Mouse (Mus musculus): Measurements from ENCODE around the gene Gas2.

Gene Gas2

DNA sequence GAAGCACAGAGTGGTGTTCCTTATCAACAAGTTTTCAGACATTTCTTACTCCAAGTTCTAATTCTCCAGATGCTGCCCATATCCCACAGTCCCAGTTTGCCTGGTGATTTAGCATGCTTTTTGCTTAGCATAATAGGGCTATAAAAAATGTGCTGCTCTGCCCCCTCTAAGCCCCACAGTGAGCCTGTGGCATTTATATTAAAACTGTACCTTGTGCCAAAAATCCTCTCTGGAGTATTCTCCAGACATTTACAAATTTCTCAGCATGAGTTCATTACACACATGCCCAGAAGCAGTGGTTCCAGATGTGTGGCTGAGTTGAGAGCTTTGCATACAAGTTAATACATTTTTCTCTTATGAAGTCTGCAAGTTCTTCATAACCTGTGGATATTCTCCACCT lies 107.6 kb downstream of the Gas2 start:
- no peak for DNase-seq (ENCODE audit: low spot score)

DNA sequence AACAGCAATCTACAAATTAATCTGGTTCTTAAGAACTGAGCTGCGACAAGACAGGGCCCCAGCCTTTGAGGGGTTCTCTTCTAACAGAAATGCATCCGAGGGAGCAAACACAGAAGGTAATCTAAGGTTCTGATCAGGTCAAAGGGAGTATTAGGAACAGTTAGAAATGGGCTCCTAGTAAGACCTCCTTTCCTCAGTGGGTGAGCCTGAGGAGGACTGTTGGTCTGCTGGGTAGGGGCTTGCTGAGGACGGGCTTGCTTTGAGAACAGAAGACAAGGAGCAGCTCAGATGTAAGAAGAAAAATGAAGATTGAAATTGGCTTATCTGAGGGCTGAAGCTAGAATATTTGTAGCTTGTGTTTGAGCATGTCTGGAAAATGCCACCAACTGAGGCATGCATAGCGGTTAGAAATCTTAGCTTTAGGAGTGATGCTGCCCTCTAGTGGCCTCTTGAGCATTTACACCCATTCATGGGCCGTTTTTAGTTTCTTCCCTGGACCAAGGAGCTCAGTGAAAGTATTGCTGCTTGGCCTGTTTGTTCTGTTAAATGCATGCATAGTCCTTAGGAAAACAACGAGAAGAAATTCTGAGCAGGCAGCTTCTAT lies 110.5 kb downstream of the Gas2 start:
- no peak for DNase-seq (ENCODE audit: low spot score)

DNA sequence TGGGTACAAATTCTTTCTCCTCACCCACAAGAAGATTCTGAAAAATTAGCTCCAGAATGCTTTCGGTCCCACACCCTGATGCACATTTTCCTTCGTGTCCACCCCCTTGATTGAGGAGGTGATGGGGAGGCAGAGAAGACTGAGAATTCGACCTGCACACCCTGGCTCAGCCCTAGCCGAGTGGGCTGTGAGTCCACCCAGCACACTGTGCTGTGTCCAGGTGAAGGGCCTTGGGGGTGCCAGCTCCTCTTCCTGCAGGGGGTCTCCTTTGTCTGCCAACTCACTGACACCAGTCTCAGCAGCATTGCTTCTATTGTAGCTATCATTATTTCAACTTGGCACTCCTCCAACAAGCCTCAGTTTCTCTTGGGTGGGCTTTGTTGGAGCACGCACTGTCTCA lies 111.3 kb downstream of the Gas2 start:
- DNase-seq (ENCODE audit: low spot score), result no peak

DNA sequence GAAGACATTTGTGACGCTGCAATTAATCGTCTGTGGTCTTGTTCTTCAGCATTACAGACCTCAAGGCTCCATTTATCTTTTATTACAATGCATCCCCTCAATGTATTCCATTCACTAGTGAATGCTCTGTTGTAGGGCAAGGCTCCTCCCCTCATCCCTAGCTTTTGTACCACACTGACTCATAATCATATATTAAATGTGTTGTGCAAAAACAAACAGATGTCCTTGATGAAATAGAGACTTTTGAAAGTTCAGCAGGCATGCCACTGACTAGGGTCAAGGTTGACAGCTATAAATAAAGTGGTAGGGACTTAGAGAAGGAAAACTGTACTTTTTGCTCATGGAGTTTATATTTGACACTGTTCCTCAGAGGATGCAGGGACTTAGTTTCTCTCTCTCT lies 111.7 kb downstream of the Gas2 start:
- DNase-seq (ENCODE audit: low spot score), result no peak

DNA sequence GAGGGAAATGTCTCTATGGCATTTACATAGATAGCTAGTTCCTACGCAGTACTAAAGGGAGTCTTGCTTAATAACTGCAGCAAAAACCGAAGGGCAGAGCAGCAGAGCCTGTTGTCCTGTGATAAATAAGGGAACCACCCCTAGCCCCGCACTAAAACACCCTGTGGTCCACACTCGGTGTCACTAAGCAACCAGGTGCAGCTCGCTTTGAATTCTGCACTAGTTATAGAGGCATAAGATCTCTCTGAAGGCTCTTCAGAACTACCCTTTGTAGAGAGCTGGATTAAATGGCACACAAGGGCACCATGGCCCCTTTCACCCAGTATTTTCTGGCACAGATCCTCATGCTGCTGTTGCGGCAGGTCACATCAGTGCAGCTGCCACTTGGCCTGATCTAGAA lies 113.4 kb downstream of the Gas2 start:
- DNase-seq (ENCODE audit: low spot score), result no peak

DNA sequence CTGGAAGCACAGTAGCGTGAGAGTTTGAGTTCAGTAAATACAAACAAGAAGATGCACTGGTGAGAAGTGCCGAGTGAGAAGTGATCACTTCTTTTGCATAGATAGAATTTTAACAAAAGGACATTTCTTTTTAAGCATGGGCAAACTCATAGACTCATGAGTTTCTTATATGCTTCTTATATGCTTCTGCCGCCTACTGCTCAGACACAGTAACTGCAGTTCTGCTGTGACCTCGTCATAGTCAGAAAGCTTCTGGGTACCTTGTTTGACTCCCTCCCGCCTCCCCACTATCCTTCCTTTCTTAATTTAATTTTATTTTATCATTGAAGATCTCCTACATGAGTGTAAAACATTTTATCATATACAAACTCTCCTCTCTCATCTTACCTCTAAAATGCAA lies 117.5 kb downstream of the Gas2 start:
- DNase-seq (ENCODE audit: low spot score), result no peak

DNA sequence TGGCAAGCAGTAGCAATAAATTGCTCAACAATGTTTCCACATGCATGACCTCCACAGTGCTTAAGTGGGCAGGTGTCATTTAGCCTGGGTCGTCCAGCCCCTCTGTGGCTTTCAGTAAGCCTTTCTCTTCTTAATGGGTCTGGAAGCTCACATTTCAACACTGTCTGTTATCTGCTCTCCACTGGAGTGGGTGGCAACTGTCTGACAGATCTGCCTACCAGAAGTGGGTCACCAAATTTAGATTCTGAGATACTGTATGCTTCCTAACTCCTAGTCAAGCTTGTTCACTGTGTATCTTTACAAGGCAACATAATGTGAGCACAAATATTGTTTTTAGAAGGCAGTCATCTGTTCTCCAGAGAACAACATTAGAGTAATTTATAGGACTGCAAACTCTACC lies 120.5 kb downstream of the Gas2 start:
- no peak for DNase-seq (ENCODE audit: low spot score)

DNA sequence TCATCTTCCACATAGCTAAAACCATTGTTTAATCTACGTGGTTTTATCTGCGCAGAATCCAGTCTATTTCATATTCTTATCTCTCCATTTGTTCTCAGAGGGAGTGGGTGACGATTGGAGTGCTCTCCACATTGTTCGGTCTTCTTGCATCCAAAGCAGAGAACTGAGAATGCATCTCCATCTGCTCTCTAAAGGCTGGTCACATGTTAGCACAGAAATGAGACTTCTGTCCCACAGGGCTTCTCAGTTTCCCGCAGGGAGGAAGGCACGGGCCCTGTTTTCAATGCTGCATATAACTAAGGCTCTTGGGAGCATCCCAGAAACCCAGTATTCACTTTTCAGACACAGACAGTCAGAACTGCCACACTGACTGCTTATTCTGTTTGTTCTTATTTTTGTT lies 123.9 kb downstream of the Gas2 start:
- DNase-seq (ENCODE audit: low spot score), result no peak

DNA sequence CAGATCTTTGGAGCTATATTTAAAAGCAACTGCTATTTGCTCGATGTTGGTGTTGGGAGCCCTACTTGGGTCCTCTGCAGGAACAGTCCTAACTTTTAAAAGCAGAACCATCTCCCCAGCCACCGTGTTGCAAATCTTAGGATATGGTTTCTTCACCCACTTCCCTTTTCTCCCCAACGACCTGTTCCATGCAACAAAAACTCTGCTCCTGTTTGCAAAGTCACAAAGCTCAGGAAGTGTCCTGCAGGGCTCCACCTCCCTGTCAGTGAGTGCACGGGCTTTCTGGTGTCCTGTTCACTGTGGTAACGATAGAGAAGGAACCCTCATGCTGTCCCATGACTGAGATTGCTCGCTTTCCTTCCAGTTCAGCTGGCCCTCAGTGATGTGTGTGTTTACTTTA lies 125.1 kb downstream of the Gas2 start:
- DNase-seq (ENCODE audit: low spot score), result no peak

DNA sequence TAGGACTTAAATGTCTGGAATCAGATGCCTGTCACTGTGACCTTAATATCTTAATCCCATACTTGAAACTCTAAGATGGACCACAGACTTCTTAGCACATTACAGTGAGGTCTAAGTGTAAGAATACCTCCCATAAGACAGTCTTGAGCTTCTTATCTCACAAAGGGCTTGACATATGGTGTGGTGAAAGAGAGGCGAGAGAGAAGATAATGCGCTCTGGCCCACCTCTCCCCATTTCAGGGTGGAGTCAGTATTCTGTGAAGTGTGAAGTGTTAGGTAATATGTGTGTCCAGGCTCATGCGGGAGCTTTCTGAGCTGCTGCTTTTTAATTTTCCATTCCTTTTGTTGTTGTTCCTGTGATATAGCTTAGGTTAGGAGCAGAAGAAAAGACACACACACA lies 129.2 kb downstream of the Gas2 start:
- DNase-seq (ENCODE audit: low spot score), result no peak

DNA sequence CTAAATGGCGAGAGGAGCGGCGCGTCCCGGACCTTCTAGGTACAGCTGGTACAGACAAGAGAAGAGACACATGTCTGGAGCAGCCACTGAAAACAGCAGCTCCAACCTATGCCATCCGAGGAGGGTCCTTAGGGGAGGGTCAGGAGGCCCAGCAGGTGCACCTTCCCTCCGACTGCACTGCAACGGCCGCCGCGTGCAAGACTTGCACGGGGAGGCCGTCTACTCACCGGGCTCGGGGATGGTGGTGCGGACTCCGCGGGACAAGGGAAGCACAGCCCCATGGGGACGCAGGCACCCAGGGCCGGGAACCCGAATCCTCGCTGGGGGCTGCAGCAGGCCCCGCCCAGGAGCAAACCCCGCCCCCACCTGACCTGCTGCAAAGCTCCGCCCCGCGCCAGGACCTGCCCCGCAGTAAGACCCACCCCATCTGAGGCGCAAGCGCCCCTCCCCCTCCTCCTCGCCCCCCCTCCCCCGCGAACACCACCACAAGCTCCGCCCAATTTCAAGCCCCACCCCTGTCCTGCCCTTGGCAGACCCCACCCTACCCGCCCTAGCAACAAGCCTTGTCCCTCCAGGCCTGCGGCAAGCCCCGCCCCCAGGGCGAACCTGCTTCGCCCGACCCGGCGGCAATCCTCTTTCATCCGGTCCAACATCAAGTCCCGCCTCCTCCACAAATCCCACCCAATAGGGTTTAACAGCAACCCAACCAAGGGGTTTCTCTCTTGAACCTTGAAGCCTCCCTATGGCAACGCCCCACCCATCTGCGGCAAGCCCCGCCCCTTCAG lies 143.9 kb downstream of the Gas2 start, which contains the start of gene Svip:
Gene Svip (minus strand): TSS at position 508 of the 785 bp plus-strand sequence.
- DNase-seq (ENCODE audit: low spot score), result peak; percentile 94

DNA sequence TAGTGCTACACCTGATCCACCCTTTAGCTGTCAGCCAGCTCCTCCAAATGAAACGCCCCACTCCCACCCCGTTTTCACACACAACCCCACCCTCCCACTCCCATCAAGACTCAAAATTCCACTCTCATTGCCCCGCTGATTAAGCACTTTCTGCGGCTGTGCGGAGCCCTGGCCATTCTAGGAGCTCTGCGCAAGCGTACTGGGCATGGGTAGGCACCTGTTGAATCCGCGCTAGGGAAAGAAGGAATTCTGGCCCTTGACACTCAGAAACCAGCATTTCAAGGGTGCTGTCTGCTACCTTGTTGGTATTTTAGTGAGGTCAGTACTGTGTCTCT lies 144.4 kb downstream of the Gas2 start:
- no peak for DNase-seq (ENCODE audit: low spot score)

DNA sequence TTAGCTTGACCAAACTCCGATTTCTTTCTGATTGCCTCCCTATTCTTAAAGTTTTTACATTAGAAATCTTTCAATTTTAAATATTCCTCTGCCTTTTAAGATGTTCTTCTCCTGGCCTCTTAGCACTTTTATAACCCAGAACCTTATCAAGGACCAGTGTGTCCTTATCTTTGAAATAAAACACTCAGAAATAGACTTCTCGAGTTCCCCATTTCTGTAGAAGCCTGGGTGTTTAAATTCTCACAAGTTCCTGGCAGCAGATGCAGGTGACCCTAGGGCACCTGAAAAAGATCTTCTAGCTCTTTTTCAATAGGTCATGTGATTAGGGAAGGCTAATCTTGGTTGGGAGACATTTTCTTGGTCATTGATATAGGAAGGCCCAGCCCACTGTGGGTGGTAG lies 145.3 kb downstream of the Gas2 start:
- DNase-seq (ENCODE audit: low spot score), result no peak

DNA sequence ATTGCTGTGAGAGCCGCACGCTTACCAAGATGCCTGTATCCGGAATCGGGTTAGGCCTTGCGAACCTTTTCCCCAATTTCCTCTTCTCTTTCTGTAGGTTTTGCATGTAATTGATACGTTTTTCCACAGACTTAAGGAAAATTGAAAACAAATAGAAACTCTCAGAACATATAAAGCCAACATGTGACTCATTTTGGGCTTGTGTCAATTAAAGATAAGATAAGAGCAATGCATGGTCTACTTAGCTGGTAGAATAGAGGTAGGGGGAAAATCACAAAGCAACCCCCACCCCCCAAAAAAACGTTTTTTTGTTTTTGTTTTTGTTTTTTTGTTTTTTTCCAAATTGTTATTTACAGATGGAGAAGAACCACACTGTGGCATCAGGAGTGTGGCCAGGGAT lies 151.6 kb downstream of the Gas2 start:
- no peak for DNase-seq (ENCODE audit: low spot score)

DNA sequence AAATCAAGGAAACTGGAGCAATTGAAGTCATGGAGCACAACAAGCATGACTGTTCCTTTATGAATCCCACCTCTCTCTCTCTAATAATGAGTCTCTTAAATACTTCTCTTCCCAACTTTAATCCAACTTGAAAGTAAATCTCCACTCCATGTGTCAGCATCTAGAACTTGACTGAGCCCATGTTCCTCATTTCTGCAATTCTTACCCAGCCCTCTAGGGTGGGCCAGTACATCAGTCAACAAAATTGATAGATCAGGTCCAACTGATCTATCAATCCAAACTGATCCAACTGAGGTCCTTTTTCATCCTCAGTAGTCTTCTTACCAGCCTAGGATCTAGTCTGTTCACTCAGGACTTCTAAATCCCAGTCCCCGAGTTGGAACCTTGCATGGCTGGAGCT lies 153.4 kb downstream of the Gas2 start:
- no peak for DNase-seq (ENCODE audit: low spot score)

DNA sequence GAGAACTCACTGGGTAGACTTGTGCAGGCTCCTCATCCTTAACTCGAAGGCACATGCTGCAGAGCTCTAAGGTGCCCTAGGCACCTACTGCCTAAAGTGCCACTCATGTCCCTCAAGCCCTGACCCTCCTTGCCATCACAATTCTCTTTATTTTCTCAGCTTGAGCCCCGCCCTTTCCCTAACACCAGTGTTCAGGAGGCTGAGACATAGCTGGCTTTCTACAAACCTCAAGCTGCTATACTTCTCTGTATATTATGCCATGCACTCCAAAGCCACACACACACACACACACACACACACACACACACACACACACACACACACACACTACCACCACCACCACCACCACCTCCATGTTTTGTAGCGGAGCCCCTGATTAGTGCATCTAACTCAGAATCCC lies 153.8 kb downstream of the Gas2 start, which contains the start of gene 1700015G11Rik:
Gene 1700015G11Rik (minus strand): TSS at position 101 of the 400 bp plus-strand sequence.
- DNase-seq (ENCODE audit: low spot score), result no peak

DNA sequence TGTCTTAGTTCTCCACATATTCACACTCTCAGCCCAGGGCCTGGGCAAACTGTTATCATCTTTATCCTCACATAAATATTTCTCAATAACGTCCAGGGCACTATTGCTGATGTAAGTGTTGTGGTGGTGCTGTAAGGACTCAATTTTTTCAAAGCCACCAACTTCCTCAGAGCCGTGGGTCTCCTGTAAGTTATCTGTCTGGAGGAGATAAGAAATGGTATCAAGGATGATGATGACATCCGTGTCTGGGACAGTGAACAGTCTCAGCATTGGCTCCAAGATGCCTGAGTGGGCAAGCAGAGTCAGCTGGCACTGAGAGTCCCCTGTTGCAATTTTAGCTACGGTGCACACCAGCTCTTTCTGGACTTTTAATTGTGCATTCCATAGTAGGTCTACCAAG lies 160.2 kb downstream of the Gas2 start:
- no peak for DNase-seq (ENCODE audit: low spot score)

DNA sequence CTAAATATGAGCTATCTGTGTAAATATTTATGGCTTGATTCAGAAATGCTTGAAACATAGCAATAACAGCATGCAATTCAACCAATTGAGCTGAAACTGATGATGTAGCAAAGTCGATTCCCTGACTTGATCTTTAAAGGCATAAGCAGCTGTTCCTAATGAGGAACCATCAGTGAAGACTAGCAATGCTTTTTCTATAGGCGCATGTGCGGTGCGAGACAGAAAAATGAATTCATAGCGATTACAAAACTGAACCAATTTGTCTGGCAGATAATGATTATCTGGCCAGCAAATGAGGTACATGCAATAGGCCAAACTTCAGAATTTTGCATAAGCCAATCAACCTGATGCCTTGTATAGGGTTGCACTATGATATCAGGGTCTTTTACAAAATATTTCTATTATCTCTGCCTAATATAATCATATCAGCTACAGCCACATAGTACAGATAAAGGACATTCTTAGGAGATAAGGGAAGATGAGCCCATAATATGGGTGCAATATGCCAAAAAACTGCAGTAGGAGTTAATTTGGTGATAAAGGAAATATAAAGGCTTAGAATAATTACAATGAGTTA lies 162.3 kb downstream of the Gas2 start:
- DNase-seq (ENCODE audit: low spot score), result no peak

DNA sequence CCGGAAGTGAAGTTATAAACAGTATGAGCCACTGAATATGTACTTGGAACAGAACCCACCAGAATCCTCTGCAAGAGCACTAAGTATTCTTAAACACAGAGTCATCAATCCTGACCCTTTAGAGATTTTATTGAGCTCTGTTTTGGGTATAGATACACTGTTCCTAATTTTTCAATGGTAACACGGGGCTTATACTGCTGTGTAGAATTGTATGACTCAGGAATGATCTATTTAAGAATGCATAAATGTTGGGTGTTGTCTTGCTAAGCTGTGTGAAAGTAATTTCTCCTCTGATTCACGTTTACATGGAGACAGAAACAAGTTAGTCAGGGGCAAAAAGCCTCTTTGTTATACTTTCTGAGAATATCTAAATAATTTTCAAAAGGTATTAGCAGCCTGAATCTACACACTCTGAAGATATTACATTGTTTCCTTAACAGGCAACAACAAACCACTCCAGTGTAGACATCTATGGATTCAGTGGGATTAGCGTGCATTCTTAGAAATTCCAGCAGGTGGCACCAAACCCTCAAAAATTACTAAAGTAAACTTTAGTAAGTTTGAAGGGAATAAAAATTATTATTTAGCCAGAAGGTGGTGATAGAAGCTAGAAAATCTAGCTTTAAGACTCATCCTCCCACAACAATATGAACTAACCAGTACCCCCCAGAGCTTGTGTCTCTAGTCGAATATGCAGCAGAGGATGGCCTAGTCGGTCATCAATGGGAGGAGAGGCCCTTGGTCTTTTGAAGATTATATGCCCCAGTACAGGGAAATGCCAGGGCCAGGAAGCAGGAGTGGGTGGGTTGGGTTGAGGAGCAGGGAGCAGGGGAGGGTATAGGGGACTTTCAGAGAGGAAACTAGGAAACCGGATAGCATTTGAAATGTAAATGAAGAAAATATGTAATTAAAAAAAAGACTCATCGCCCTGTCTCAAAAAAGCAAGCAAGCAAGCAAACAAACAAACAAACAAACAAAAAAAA lies 176.1 kb downstream of the Gas2 start:
- DNase-seq (ENCODE audit: low spot score), result no peak

All from ovary, adult 18-20 months (tissue).